ENCODE assay signal across 15 mouse cellular contexts in the genomic region with DNA sequence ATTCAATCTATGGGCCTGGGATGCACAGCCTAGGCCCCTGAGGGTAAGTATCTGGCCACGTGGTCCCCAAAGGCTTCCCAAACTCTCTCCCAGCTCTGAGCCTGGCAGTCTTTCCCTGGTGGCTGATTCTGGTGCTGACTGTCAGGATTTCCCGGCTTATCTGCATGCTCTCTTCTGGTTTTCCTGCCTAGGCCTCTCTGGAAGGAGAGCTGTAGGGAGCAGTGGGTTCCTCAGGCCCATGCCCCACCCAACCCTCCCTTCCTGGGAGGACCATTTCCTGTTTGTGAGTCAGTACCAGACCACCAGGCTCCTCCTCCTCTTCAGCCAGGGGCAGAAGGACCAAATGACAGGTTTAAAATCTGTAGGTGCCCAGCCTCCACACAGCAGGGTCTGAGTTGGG. TPM values are rescaled to one million over a fixed set of nuclear protein-coding genes. Genes with fewer than 3 reads are reported as not detected.
DNase-seq lines count a peak whose midpoint lies in the region; ATAC-seq lines count a peak whose summit lies in the region.
"Had no signal": no experiment of that assay in that cellular context is flagged by ENCODE, and none has a peak within 500 bp of the region (broad histone marks: within the 10 kb centered on the region; RNA-seq: fewer than 3 reads in every experiment).

No protein-coding gene starts in this region.

- H3K27ac ChIP-seq in heart, embryonic 10.5 days, result peak overlapping the region; percentile 73
- H3K27ac ChIP-seq in liver, embryonic 13.5 days, result peak overlapping the region; percentile 50; the same call in 1 of the 2 replicates
- H3K27ac ChIP-seq: hindbrain, embryonic 10.5 days; limb, embryonic 15.5 days had no signal

- peak; percentile 68 for ATAC-seq in liver, embryonic 13.5 days (ENCODE audit: low read depth)
- ATAC-seq in granulocyte monocyte progenitor cell, adult 5-6 weeks (replicated peaks; ENCODE audit: poor library complexity, severe bottlenecking), result no peak
- ATAC-seq: CD4-positive, CD25-positive, alpha-beta regulatory T cell, adult 4 months; midbrain, embryonic 16.5 days had no signal

- peaks cover 4% of the 10 kb centered on the region; the same call in 1 of the 2 replicates for H3K27me3 ChIP-seq in heart, embryonic 10.5 days (ENCODE audit: insufficient read depth, poor library complexity, severe bottlenecking)
- no peaks in the 10 kb centered on the region for H3K27me3 ChIP-seq in liver, embryonic 13.5 days
- H3K27me3 ChIP-seq: limb, embryonic 15.5 days had no signal

- peaks cover 10% of the 10 kb centered on the region; the same call in 1 of the 2 replicates for H3K36me3 ChIP-seq in heart, embryonic 10.5 days
- no peaks in the 10 kb centered on the region for H3K36me3 ChIP-seq in liver, embryonic 13.5 days
- H3K36me3 ChIP-seq: hindbrain, embryonic 10.5 days; limb, embryonic 15.5 days had no signal

- no peak overlapping the region for H3K4me3 ChIP-seq in heart, embryonic 10.5 days
- H3K4me3 ChIP-seq in liver, embryonic 13.5 days (replicated peaks), result no peak overlapping the region
- H3K4me3 ChIP-seq: hindbrain, embryonic 10.5 days; limb, embryonic 15.5 days had no signal

- 28% methylated on average over 2 of the region's 2 CpGs for WGBS in heart, embryonic 10.5 days
- WGBS in liver, embryonic 13.5 days (ENCODE audit: insufficient replicate concordance), result 10% methylated on average over 2 of the region's 2 CpGs

- H3K9me3 ChIP-seq in heart, embryonic 10.5 days, result no peaks in the 10 kb centered on the region
- no peaks in the 10 kb centered on the region for H3K9me3 ChIP-seq in liver, embryonic 13.5 days (replicated peaks)
- H3K9me3 ChIP-seq: hindbrain, embryonic 10.5 days; limb, embryonic 15.5 days had no signal

- no peak overlapping the region for H3K9ac ChIP-seq in liver, embryonic 13.5 days
- H3K9ac ChIP-seq: limb, embryonic 15.5 days had no signal

- peak; percentile 82 for DNase-seq in heart, embryonic 10.5 days (ENCODE audit: low spot score)
- DNase-seq in heart, adult 8-10 months (ENCODE audit: low spot score), result no peak
- peak; percentile 85 for DNase-seq in 3T3-L1 (ENCODE audit: low read depth, low spot score)
- peak; percentile 85 for DNase-seq in ZHBTc4 (ENCODE audit: low read depth, low spot score)
- no peak for DNase-seq in liver, embryonic 13.5 days
- DNase-seq in right cerebral cortex, adult 2 months (ENCODE audit: low spot score in 2 of 2), result no peak
- no peak for DNase-seq in frontal cortex, adult 2 months (ENCODE audit: extremely low spot score in 1 of 2, low spot score in 1 of 2)
- DNase-seq: cerebellum, postnatal 25 days; kidney, adult 8-10 months; layer of hippocampus, postnatal 36 days had no signal

- H3K4me1 ChIP-seq in heart, embryonic 10.5 days, result peaks cover 46% of the 10 kb centered on the region
- 0 out of 2 replicates have a peak, but pooled peaks cover 3% of the 10 kb centered on the region for H3K4me1 ChIP-seq in liver, embryonic 13.5 days (replicated peaks)
- H3K4me1 ChIP-seq: limb, embryonic 15.5 days had no signal

- no peak overlapping the region for H3K4me2 ChIP-seq in liver, embryonic 13.5 days
- H3K4me2 ChIP-seq: limb, embryonic 15.5 days had no signal

RNA-seq across cellular contexts. Expression of a gene that starts 17.1 kb away (rescaled TPM):
- 7.8 and 13.1 TPM in 2 replicates for polyA plus RNA-seq in heart, embryonic 10.5 days (2016; fragmentation: Nextera tagmentation; extraction: Ambion mirVana)
- total RNA-seq in heart, adult 8-10 months (2022), result 1 to 10 TPM; 6.5 to 9.1 (median 7.9) TPM
- polyA plus RNA-seq in liver, embryonic 13.5 days (2015; fragmentation: Nextera tagmentation; extraction: Ambion mirVana), result 2.1 TPM in 2 replicates
- 3.9 and 26.5 TPM in 2 replicates for total RNA-seq in granulocyte monocyte progenitor cell, adult 5-6 weeks (2014; fragmentation: Nextera tagmentation)
- 3.9 and 5.1 TPM in 2 replicates for total RNA-seq in granulocyte monocyte progenitor cell, adult 5-6 weeks (2017)
- 1.1 and 1.6 TPM in 2 replicates for polyA plus RNA-seq in frontal cortex, adult 2 months (2012; rRNA removed)

RNA-seq across cellular contexts. Expression of a gene that starts 35.0 kb away (rescaled TPM):
- polyA plus RNA-seq in heart, embryonic 10.5 days (2016; fragmentation: Nextera tagmentation; extraction: Ambion mirVana), result 1.7 and 2.6 TPM in 2 replicates
- total RNA-seq in heart, adult 8-10 months (2022), result 10 to 100 TPM; 18.5 to 28.5 (median 20.9) TPM
- 0.03 and 0.18 TPM in 2 replicates for polyA plus RNA-seq in liver, embryonic 13.5 days (2015; fragmentation: Nextera tagmentation; extraction: Ambion mirVana)
- total RNA-seq in granulocyte monocyte progenitor cell, adult 5-6 weeks (2014; fragmentation: Nextera tagmentation), result 1.6 TPM in 1 of 2 replicates, not detected in the other
- 0.22 TPM in 1 of 2 replicates, not detected in the other for total RNA-seq in granulocyte monocyte progenitor cell, adult 5-6 weeks (2017)
- 113 and 135 TPM in 2 replicates for polyA plus RNA-seq in frontal cortex, adult 2 months (2012; rRNA removed)

RNA-seq across cellular contexts. Expression of a gene that starts 43.1 kb away (rescaled TPM):
- polyA plus RNA-seq in heart, embryonic 10.5 days (2016; fragmentation: Nextera tagmentation; extraction: Ambion mirVana), result 4.6 and 7.2 TPM in 2 replicates
- 10 to 100 TPM; 70.4 to 85.8 (median 82.5) TPM for total RNA-seq in heart, adult 8-10 months (2022)
- polyA plus RNA-seq in liver, embryonic 13.5 days (2015; fragmentation: Nextera tagmentation; extraction: Ambion mirVana), result 1.0 and 1.3 TPM in 2 replicates
- total RNA-seq in granulocyte monocyte progenitor cell, adult 5-6 weeks (2014; fragmentation: Nextera tagmentation), result not detected in 2 replicates
- total RNA-seq in granulocyte monocyte progenitor cell, adult 5-6 weeks (2017), result not detected in 2 replicates
- 5.1 and 6.2 TPM in 2 replicates for polyA plus RNA-seq in frontal cortex, adult 2 months (2012; rRNA removed)
- polyA plus RNA-seq: CD4-positive, CD25-positive, alpha-beta regulatory T cell, adult 4 months had no signal

Comparison
In these comparisons a context has a peak if more than half of its experiments do, and no peak if none do; other contexts are left out.
1. DNase-seq: peak in heart, embryonic 10.5 days (single experiment), 3T3-L1 (single experiment) and ZHBTc4 (single experiment); none in heart, adult 8-10 months (single experiment), liver, embryonic 13.5 days (single experiment), right cerebral cortex, adult 2 months (0 of 2) and frontal cortex, adult 2 months (0 of 2).
2. RNA of a gene that starts 35.0 kb away (polyA plus RNA-seq): 113 to 135 TPM in frontal cortex, adult 2 months; 1.7 to 2.6 TPM in heart, embryonic 10.5 days and 0.03 to 0.18 TPM in liver, embryonic 13.5 days; every median in the first group is over 10 times any median in the second.